Mouse (Mus musculus): ENCODE data around the gene Lamb1.

- no peak for TF ChIP-seq CTCF (IDR thresholded peaks at IDR 0.05; ENCODE audit: low read depth, low read length)
- TF ChIP-seq EP300 (IDR thresholded peaks at IDR 0.05; ENCODE audit: insufficient read depth, low read depth, low read length) = no peak
- TF ChIP-seq POLR2A (IDR thresholded peaks at IDR 0.05; ENCODE audit: insufficient read depth, low read length) = no peak
Observed at GRCm38 (mm10) chr12:31321532-31321931, 56.5 kb downstream of the Lamb1 start.
